Mouse (Mus musculus): Measurements from ENCODE around the gene Coro1a.
"Not testable (repeated sequence)": the region's sequence is repeated elsewhere in the genome, so short reads cannot be mapped to it uniquely, and the experiment has no call there.

- not testable (repeated sequence) for TF ChIP-seq POLR2A (IDR thresholded peaks at IDR 0.05; ENCODE audit: borderline replicate concordance, extremely low read depth, low read depth, low read length); CTCF (IDR thresholded peaks at IDR 0.05; ENCODE audit: insufficient read depth, low read length)
Measured at GRCm38 (mm10) chr7:126730256-126730789, 22.7 kb upstream of the Coro1a start.

Data from lung, adult 2 months (tissue).